ENCODE assay signal across 23 mouse cellular contexts in genomic region chr10:16670286-16670685, GRCm38 (mm10).
"Had no signal": no experiment of that assay in that cellular context is flagged by ENCODE, and none has a peak within 500 bp of the region (broad histone marks: within the 10 kb centered on the region; RNA-seq: fewer than 3 reads in every experiment).

No protein-coding gene starts in this region.

- H3K36me3 ChIP-seq: limb, embryonic 12.5 days; limb, embryonic 15.5 days; liver, embryonic 12.5 days; liver, embryonic 15.5 days; lung, embryonic 15.5 days; midbrain, embryonic 10.5 days; midbrain, embryonic 13.5 days; neural tube, embryonic 13.5 days had no signal

- H3K9ac ChIP-seq: limb, embryonic 12.5 days; limb, embryonic 15.5 days; liver, embryonic 12.5 days; liver, embryonic 15.5 days; lung, embryonic 15.5 days; midbrain, embryonic 13.5 days; neural tube, embryonic 13.5 days had no signal

- H3K4me3 ChIP-seq: limb, embryonic 12.5 days; limb, embryonic 15.5 days; liver, embryonic 12.5 days; liver, embryonic 15.5 days; lung, embryonic 15.5 days; megakaryocyte, embryonic 14.5 days; midbrain, embryonic 10.5 days; midbrain, embryonic 13.5 days; myocyte; neural tube, embryonic 13.5 days had no signal

- H3K27ac ChIP-seq: limb, embryonic 12.5 days; limb, embryonic 15.5 days; liver, embryonic 12.5 days; liver, embryonic 15.5 days; lung, embryonic 15.5 days; midbrain, embryonic 10.5 days; midbrain, embryonic 13.5 days; neural tube, embryonic 13.5 days; stomach, postnatal 0 days had no signal

- DNase-seq: kidney, adult 18-20 months; kidney, postnatal 25 days; left cerebral cortex, postnatal 4 days; lung, postnatal 10 days; lung, postnatal 36 days; right cerebral cortex, adult 18-20 months; right cerebral cortex, postnatal 14 days; right cerebral cortex, postnatal 4 days; thymus, adult 2 months; thymus, postnatal 14 days; thymus, postnatal 4 days had no signal

- H3K4me2 ChIP-seq: limb, embryonic 12.5 days; limb, embryonic 15.5 days; liver, embryonic 12.5 days; liver, embryonic 15.5 days; lung, embryonic 15.5 days; midbrain, embryonic 13.5 days; neural tube, embryonic 13.5 days had no signal

- ATAC-seq: liver, embryonic 12.5 days; midbrain, embryonic 13.5 days; midbrain, embryonic 16.5 days had no signal

- H3K27me3 ChIP-seq: limb, embryonic 12.5 days; limb, embryonic 15.5 days; liver, embryonic 12.5 days; liver, embryonic 15.5 days; lung, embryonic 15.5 days; megakaryocyte, embryonic 14.5 days; midbrain, embryonic 13.5 days; neural tube, embryonic 13.5 days had no signal

- H3K4me1 ChIP-seq: limb, embryonic 12.5 days; limb, embryonic 15.5 days; liver, embryonic 12.5 days; liver, embryonic 15.5 days; lung, embryonic 15.5 days; megakaryocyte, embryonic 14.5 days; midbrain, embryonic 10.5 days; midbrain, embryonic 13.5 days had no signal

- H3K9me3 ChIP-seq: limb, embryonic 12.5 days; limb, embryonic 15.5 days; liver, embryonic 12.5 days; liver, embryonic 15.5 days; lung, embryonic 15.5 days; megakaryocyte, embryonic 14.5 days; midbrain, embryonic 10.5 days; midbrain, embryonic 13.5 days; neural tube, embryonic 13.5 days had no signal
